Mouse (Mus musculus): ENCODE measurements around the gene Abhd12b. TPM values are rescaled to one million over a fixed set of nuclear protein-coding genes. Genes with fewer than 3 reads are reported as not detected.

Abhd12b gene
- total and polyA plus RNA-seq, 3 experiments: 0.23 TPM; not detected in 2

DNA sequence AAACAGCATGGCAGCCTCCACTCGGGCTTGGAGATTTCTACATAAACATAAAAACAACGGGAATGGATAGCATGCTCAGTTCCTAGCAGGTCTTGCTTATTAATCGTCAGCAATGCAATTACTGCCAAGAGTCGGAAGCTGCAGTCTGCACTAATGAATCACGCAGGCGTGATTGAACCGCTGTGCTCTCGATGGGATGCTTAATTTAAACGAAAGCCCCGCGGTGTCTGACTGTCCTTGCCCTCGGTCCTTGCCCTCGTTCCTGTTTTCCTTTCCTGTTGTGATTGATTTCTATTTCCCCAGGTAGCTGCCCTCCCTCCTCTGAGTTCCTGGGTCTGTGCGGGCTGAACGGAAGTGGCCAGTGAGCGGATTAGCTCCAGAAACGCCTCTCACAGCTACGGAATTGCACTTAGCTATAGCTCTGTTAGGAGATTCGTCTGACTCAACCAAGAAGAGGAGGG, 38.4 kb downstream of the Abhd12b start:
- Histone ChIP-seq H3K27ac (ENCODE audit: insufficient read depth, low read depth) (no peak overlapping the region), H3K9ac (ENCODE audit: insufficient read depth, low read depth) (no peak overlapping the region), H3K36me3 (replicated peaks in 1 of 2; ENCODE audit: control insufficient read depth in 1 of 2, insufficient read depth in 1 of 2, low read length in 1 of 2) (peaks cover 0 to 3% of the 10 kb centered on the region in 2 experiments), H3K4me3 (replicated peaks in 1 of 3; ENCODE audit: low read depth in 2 of 3, low read length in 2 of 3, poor library complexity in 1 of 3) (no peak overlapping the region), H3K4me1 (ENCODE audit: control insufficient read depth in 1 of 2, insufficient read depth in 2 of 2) (peaks cover 2 to 6% of the 10 kb centered on the region in 2 experiments; a peak in 1 of 4 replicates), H3K79me2 (replicated peaks; ENCODE audit: control insufficient read depth, extremely low read depth, insufficient read depth, poor library complexity, severe bottlenecking) (no peaks in the 10 kb centered on the region), H3K9me3 (replicated peaks; ENCODE audit: low read length) (no peaks in the 10 kb centered on the region), H3K27me3 (replicated peaks) (no peaks in the 10 kb centered on the region), H3K4me2 (ENCODE audit: insufficient read depth, low read depth, poor library complexity, severe bottlenecking) (no peak overlapping the region)
- TF ChIP-seq ZKSCAN1 (IDR thresholded peaks at IDR 0.05; ENCODE audit: borderline replicate concordance, low read depth, low read length): no peak
- no peak for TF ChIP-seq ZNF384 (IDR thresholded peaks at IDR 0.05; ENCODE audit: low read depth, low read length)
- no peak for TF ChIP-seq ELF1 (IDR thresholded peaks at IDR 0.05; ENCODE audit: low read depth, low read length)
- TF ChIP-seq SMC3 (IDR thresholded peaks at IDR 0.05; ENCODE audit: low read depth, low read length): no peak
- no peak for TF ChIP-seq USF1 (IDR thresholded peaks at IDR 0.05; ENCODE audit: low read depth, low read length)
- TF ChIP-seq MAFK (IDR thresholded peaks at IDR 0.05; ENCODE audit: insufficient replicate concordance, low read length): no peak
- no peak for TF ChIP-seq NELFE (IDR thresholded peaks at IDR 0.05; ENCODE audit: low read depth, low read length)
- TF ChIP-seq CHD1 (IDR thresholded peaks at IDR 0.05; ENCODE audit: low read depth, low read length): no peak
- no peak for TF ChIP-seq ZMIZ1 (IDR thresholded peaks at IDR 0.05; ENCODE audit: low read depth, low read length)
- no peak for TF ChIP-seq TBP (conservative IDR thresholded peaks at IDR 0.05; ENCODE audit: low read depth, low read length)
- TF ChIP-seq MXI1 (IDR thresholded peaks at IDR 0.05; ENCODE audit: low read depth, low read length): no peak
- in situ Hi-C loops (cut with MboI; ENCODE audit: low pct_ligation_motif_present, low pct_unique_long_range_greater_than_20kb, low sequenced_read_pairs) (no loop called here), dilution Hi-C loops (cut with MboI; ENCODE audit: extremely low pct_ligation_motif_present, extremely low pct_unique_long_range_greater_than_20kb, low sequenced_read_pairs) (no loop called here)
- no peak for DNase-seq (ENCODE audit: extremely low read depth)

DNA sequence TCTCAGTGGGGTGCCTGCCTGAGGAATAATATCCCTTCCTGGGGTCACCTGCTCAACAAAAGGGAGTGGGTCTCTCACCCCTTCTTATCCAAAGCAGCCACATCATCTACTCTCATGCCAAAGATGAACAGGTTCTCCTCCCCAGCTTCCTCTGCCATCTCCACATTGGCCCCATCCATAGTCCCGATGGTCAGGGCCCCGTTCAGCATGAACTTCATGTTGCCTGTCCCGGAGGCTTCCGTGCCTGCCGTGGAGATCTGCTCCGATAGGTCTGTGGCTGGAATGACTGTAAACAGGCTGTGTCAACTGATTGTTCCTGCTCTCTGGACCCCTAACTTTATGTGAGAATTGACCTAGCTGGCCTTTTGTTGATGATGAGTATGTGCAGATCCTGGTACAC, 41.5 kb downstream of the Abhd12b start:
- Histone ChIP-seq H3K4me1 (ENCODE audit: control insufficient read depth in 1 of 2, insufficient read depth in 2 of 2) (peaks cover 2 to 25% of the 10 kb centered on the region in 2 experiments; a peak in 2 of 4 replicates), H3K27ac (ENCODE audit: insufficient read depth, low read depth) (no peak overlapping the region), H3K9ac (ENCODE audit: insufficient read depth, low read depth) (no peak overlapping the region), H3K9me3 (replicated peaks; ENCODE audit: low read length) (no peaks in the 10 kb centered on the region), H3K27me3 (replicated peaks) (no peaks in the 10 kb centered on the region), H3K4me3 (replicated peaks in 1 of 3; ENCODE audit: low read depth in 2 of 3, low read length in 2 of 3, poor library complexity in 1 of 3) (no peak overlapping the region), H3K4me2 (ENCODE audit: insufficient read depth, low read depth, poor library complexity, severe bottlenecking) (no peak overlapping the region), H3K36me3 (replicated peaks in 1 of 2; ENCODE audit: control insufficient read depth in 1 of 2, insufficient read depth in 1 of 2, low read length in 1 of 2) (peaks cover 0 to 3% of the 10 kb centered on the region in 2 experiments), H3K79me2 (replicated peaks; ENCODE audit: control insufficient read depth, extremely low read depth, insufficient read depth, poor library complexity, severe bottlenecking) (no peaks in the 10 kb centered on the region)
- TF ChIP-seq POLR2AphosphoS2 (IDR thresholded peaks at IDR 0.05; ENCODE audit: low read depth, low read length) (no peak), SMC3 (IDR thresholded peaks at IDR 0.05; ENCODE audit: low read depth, low read length) (no peak), ZKSCAN1 (IDR thresholded peaks at IDR 0.05; ENCODE audit: borderline replicate concordance, low read depth, low read length) (no peak), UBTF (IDR thresholded peaks at IDR 0.05; ENCODE audit: low read depth, low read length) (no peak), MAX (IDR thresholded peaks at IDR 0.05; ENCODE audit: low read length) (no peak), MXI1 (IDR thresholded peaks at IDR 0.05; ENCODE audit: low read depth, low read length) (no peak), ZNF384 (IDR thresholded peaks at IDR 0.05; ENCODE audit: low read depth, low read length) (no peak), TCF12 (IDR thresholded peaks at IDR 0.05; ENCODE audit: low read depth, low read length) (no peak), HCFC1 (IDR thresholded peaks at IDR 0.05; ENCODE audit: low read depth, low read length) (no peak)
- in situ Hi-C loops (cut with MboI; ENCODE audit: low pct_ligation_motif_present, low pct_unique_long_range_greater_than_20kb, low sequenced_read_pairs) (no loop called here), dilution Hi-C loops (cut with MboI; ENCODE audit: extremely low pct_ligation_motif_present, extremely low pct_unique_long_range_greater_than_20kb, low sequenced_read_pairs) (no loop called here)
- DNase-seq (ENCODE audit: extremely low read depth): no peak

Measured in CH12.LX (cell line).